Mouse (Mus musculus) liver, embryonic 14.5 days (tissue): ENCODE data around the gene Usf2. TPM values are rescaled to one million over a fixed set of nuclear protein-coding genes. Genes with fewer than 3 reads are reported as not detected.
A peak's percentile ranks its signal among the peaks of the same experiment; 100 is the strongest.

Experiments
- ATAC-seq: fragments of 200-750 bp; cut with Nextera tagmentation; 2 replicates; pipeline ENCODE4 v1.8.0; 2017; ENCODE audit warnings: moderate number of reproducible peaks, mild to moderate bottlenecking, moderate library complexity; ENCODE audit not compliant: insufficient read depth
- DNase-seq, 3 experiments: peaks; one replicate each; pipeline ENCODE4 v3.0.0-alpha.2; 2012 to 2013; ENCODE audit warnings: low read depth in 3 of 3, low spot score in 3 of 3
- H3K27ac ChIP-seq: fragments of 300-500 bp; sonication (generic); 2 replicates; pipeline ENCODE4 v1.5.1; 2014; ENCODE audit warnings: moderate library complexity, mild to moderate bottlenecking, control low read depth, inconsistent platforms
- H3K27me3 ChIP-seq: fragments of 300-500 bp; sonication (generic); 2 replicates; pipeline ENCODE4 v1.6.1; 2014; ENCODE audit warnings: mild to moderate bottlenecking, low read length, moderate library complexity; ENCODE audit not compliant: control insufficient read depth, insufficient read depth
- H3K36me3 ChIP-seq: fragments of 300-500 bp; sonication (generic); replicated peaks from 2 replicates; pipeline ENCODE4 v1.6.1; 2014; ENCODE audit warnings: low read depth; ENCODE audit not compliant: control insufficient read depth, insufficient read depth
- H3K4me1 ChIP-seq, 2 experiments: fragments of 200-500 bp in 1 of 2; fragments of 300-500 bp in 1 of 2; sonication (generic) in 1 of 2; replicated peaks; 2 replicates each; pipeline ENCODE4 v1.6.1; 2012 to 2014; ENCODE audit warnings: antibody characterized with exemption in 1 of 2, inconsistent platforms in 1 of 2, low read length in 1 of 2; ENCODE audit not compliant: control insufficient read depth in 2 of 2, insufficient read depth in 2 of 2
- H3K4me2 ChIP-seq: fragments of 300-500 bp; sonication (generic); 2 replicates; pipeline ENCODE4 v1.6.1; 2014; ENCODE audit warnings: low read depth, mild to moderate bottlenecking, control low read depth, moderate library complexity
- H3K4me3 ChIP-seq, 2 experiments: fragments of 200-500 bp in 1 of 2; fragments of 300-500 bp in 1 of 2; sonication (generic) in 1 of 2; 2 replicates each; pipeline ENCODE4 v1.5.1; 2012 to 2014; ENCODE audit warnings: low read depth in 2 of 2, low read length in 2 of 2, mild to moderate bottlenecking in 2 of 2, control low read depth in 1 of 2, inconsistent platforms in 1 of 2, moderate library complexity in 1 of 2; ENCODE audit not compliant: insufficient read depth in 1 of 2
- H3K9ac ChIP-seq: fragments of 300-500 bp; sonication (generic); replicated peaks from 2 replicates; pipeline ENCODE4 v1.6.1; 2014; ENCODE audit warnings: mild to moderate bottlenecking, control low read depth, moderate library complexity
- H3K9me3 ChIP-seq: fragments of 300-500 bp; sonication (generic); 2 replicates; pipeline ENCODE4 v1.6.1; 2016; ENCODE audit warnings: low read length, mixed read lengths; ENCODE audit not compliant: control insufficient read depth
- CTCF ChIP-seq: IDR thresholded peaks from 2 replicates; pipeline ENCODE4 v1.5.1; 2016; ENCODE audit warnings: antibody characterized with exemption, low read depth, control low read depth
- EP300 ChIP-seq: IDR thresholded peaks from 2 replicates; pipeline ENCODE4 v1.6.1; 2016; ENCODE audit warnings: antibody characterized with exemption, low read depth
- WGBS: fragments of 180-500 bp; shearing (Covaris S2); extraction: QIAGEN DNeasy Blood & Tissue Kit; methylation state at CpG from one replicate; pipeline ENCODE4 v1.1.7; 2014; ENCODE audit not compliant: insufficient replicate concordance; 5-methylcytosine and 5-hydroxymethylcytosine counted together
- polyA plus RNA-seq, 2 experiments: library from polyadenylated mRNA; depleted of rRNA in 1 of 2; stranded (reverse) in 1 of 2; unstranded in 1 of 2; fragments of >200 nt; fragmentation: Nextera tagmentation in 1 of 2; extraction: Ambion mirVana in 1 of 2; gene quantifications; 2 replicates each; pipeline versions ENCODE4 v1.2.1 to v1.2.3; 2012 to 2014

The Usf2 gene
- polyA plus RNA-seq, 2 experiments, result 10.2 to 50.6 TPM

- ATAC-seq (peak; percentile 64), DNase-seq (peak; percentile 63 to 75 (median 69))
- H3K36me3 ChIP-seq, result peaks cover 34% of the 10 kb centered on the region
- H3K4me3 ChIP-seq, result peak overlapping the region; percentile 61 to 80
- peak overlapping the region; percentile 76 for H3K9ac ChIP-seq
- peaks cover 7 to 19% of the 10 kb centered on the region in 2 experiments for H3K4me1 ChIP-seq
- under 1% methylated on average over 58 of the region's 64 CpGs for WGBS
- H3K27me3 ChIP-seq, result no peaks in the 10 kb centered on the region
- H3K4me2 ChIP-seq, result peak overlapping the region; percentile 85
- TF ChIP-seq CTCF (peak; percentile 88), EP300 (no peak)
- peak overlapping the region; percentile 81 for H3K27ac ChIP-seq
- H3K9me3 ChIP-seq, result no peaks in the 10 kb centered on the region
Observed at GRCm38 (mm10) chr7:30955584-30956356, 833 bp downstream of the Usf2 start.

- TF ChIP-seq EP300 (no peak), CTCF (no peak)
- Histone ChIP-seq H3K27ac (no peak overlapping the region), H3K4me3 (peak overlapping the region; percentile 61 to 80; a peak in 3 of 4 replicates), H3K4me2 (peak overlapping the region; percentile 85), H3K4me1 (peaks cover 7 to 19% of the 10 kb centered on the region in 2 experiments), H3K36me3 (peaks cover 41% of the 10 kb centered on the region), H3K27me3 (no peaks in the 10 kb centered on the region), H3K9me3 (no peaks in the 10 kb centered on the region), H3K9ac (no peak overlapping the region)
- ATAC-seq, result no peak
- WGBS, result 82% methylated on average over 12 of the region's 12 CpGs
- DNase-seq, result no peak
Observed at GRCm38 (mm10) chr7:30954971-30955520, 1.6 kb downstream of the Usf2 start.

- TF ChIP-seq EP300 (no peak), CTCF (no peak)
- no peak for ATAC-seq
- no peak for DNase-seq
Observed at GRCm38 (mm10) chr7:30954036-30954435, 2.6 kb downstream of the Usf2 start.

GRCm38 (mm10) chr7:30953459-30953858, 3.1 kb downstream of the Usf2 start:
- Histone ChIP-seq H3K9ac (no peak overlapping the region), H3K4me2 (no peak overlapping the region), H3K27ac (no peak overlapping the region), H3K36me3 (peaks cover 46% of the 10 kb centered on the region), H3K4me3 (no peak overlapping the region), H3K4me1 (peaks cover 7 to 19% of the 10 kb centered on the region in 2 experiments), H3K9me3 (no peaks in the 10 kb centered on the region), H3K27me3 (no peaks in the 10 kb centered on the region)
- WGBS, result 48% methylated on average over 6 of the region's 6 CpGs
- ATAC-seq (no peak), DNase-seq (no peak)
- TF ChIP-seq CTCF (no peak), EP300 (no peak)

More at GRCm38 (mm10) chr7:30954036-30954435, 2.6 kb downstream of the Usf2 start:
- 73% methylated on average over 3 of the region's 3 CpGs for WGBS
- Histone ChIP-seq H3K9me3 (no peaks in the 10 kb centered on the region), H3K4me3 (no peak overlapping the region), H3K27ac (no peak overlapping the region), H3K36me3 (peaks cover 43% of the 10 kb centered on the region), H3K27me3 (no peaks in the 10 kb centered on the region), H3K4me2 (no peak overlapping the region), H3K4me1 (peaks cover 7 to 19% of the 10 kb centered on the region in 2 experiments), H3K9ac (no peak overlapping the region)
